Comparison of ENCODE assay signal across 21 mouse cellular contexts in the genomic region with DNA sequence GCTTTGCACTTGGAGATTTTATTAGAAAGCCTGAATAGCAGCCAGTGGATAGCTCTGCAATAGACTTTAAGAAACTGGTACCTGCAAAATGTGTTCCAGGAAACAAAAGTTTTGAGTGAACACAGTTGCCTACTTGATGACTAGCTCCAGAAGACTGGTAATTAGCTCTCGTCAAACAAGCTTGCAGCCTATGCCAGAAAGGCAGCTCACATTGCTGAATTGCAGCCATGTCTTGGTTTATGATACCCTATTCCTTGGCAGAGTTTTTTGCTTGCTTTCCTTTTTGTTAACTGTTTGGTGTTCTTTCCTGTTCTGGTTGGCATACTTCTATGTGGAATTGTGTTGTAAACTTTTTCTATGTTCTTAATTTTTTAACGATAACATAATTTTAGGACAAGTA.
"Had no signal": no experiment of that assay in that cellular context is flagged by ENCODE, and none has a peak within 500 bp of the region (broad histone marks: within the 10 kb centered on the region; RNA-seq: fewer than 3 reads in every experiment).

No protein-coding gene starts in this region.

- H3K4me3 ChIP-seq: layer of hippocampus, adult 2 months; limb, embryonic 12.5 days; limb, embryonic 15.5 days; midbrain, embryonic 12.5 days; midbrain, embryonic 15.5 days; neural tube, embryonic 12.5 days; neural tube, embryonic 15.5 days; stomach, embryonic 15.5 days had no signal

- H3K9me3 ChIP-seq: limb, embryonic 12.5 days; limb, embryonic 15.5 days; midbrain, embryonic 12.5 days; midbrain, embryonic 15.5 days; neural tube, embryonic 12.5 days; neural tube, embryonic 15.5 days; stomach, embryonic 15.5 days had no signal

- H3K4me1 ChIP-seq: limb, embryonic 12.5 days; limb, embryonic 15.5 days; midbrain, embryonic 12.5 days; midbrain, embryonic 15.5 days; neural tube, embryonic 12.5 days; neural tube, embryonic 15.5 days; stomach, embryonic 15.5 days had no signal

- DNase-seq: kidney, postnatal 25 days; layer of hippocampus, adult 9-11 months; liver, postnatal 0 days; lung, embryonic 14.5 days; right cerebral cortex, adult 18-20 months; right cerebral cortex, postnatal 14 days; spleen, adult 18-20 months; thymus, postnatal 36 days had no signal

- H3K27me3 ChIP-seq: limb, embryonic 12.5 days; limb, embryonic 15.5 days; midbrain, embryonic 12.5 days; midbrain, embryonic 15.5 days; neural tube, embryonic 12.5 days; neural tube, embryonic 15.5 days; stomach, embryonic 15.5 days had no signal

- H3K4me2 ChIP-seq: limb, embryonic 12.5 days; limb, embryonic 15.5 days; liver, embryonic 11.5 days; lung, embryonic 14.5 days; midbrain, embryonic 12.5 days; midbrain, embryonic 15.5 days; neural tube, embryonic 12.5 days; neural tube, embryonic 15.5 days; stomach, embryonic 15.5 days had no signal

- H3K9ac ChIP-seq: limb, embryonic 12.5 days; limb, embryonic 15.5 days; liver, embryonic 14.5 days; liver, postnatal 0 days; lung, embryonic 14.5 days; midbrain, embryonic 12.5 days; midbrain, embryonic 15.5 days; neural tube, embryonic 12.5 days; neural tube, embryonic 15.5 days; stomach, embryonic 15.5 days had no signal

- H3K36me3 ChIP-seq: limb, embryonic 12.5 days; limb, embryonic 15.5 days; midbrain, embryonic 12.5 days; midbrain, embryonic 15.5 days; neural tube, embryonic 12.5 days; neural tube, embryonic 15.5 days; stomach, embryonic 15.5 days had no signal

- H3K27ac ChIP-seq: kidney, postnatal 0 days; layer of hippocampus, adult 2 months; limb, embryonic 12.5 days; limb, embryonic 15.5 days; liver, embryonic 14.5 days; macrophage; midbrain, embryonic 12.5 days; midbrain, embryonic 15.5 days; neural tube, embryonic 12.5 days; neural tube, embryonic 15.5 days; stomach, embryonic 15.5 days had no signal

- ATAC-seq: liver, postnatal 0 days; lung, postnatal 0 days; midbrain, embryonic 15.5 days had no signal
